Mouse (Mus musculus) ovary, postnatal 36 days (tissue): ENCODE data around the gene Kif1b.

Source experiments
- DNase-seq: peaks from one replicate; pipeline ENCODE4 v3.0.0; 2022; ENCODE audit warnings: low spot score, mixed read lengths

Gene Kif1b

GRCm38 (mm10) chr4:149136982-149137770, 170.3 kb downstream of the Kif1b start, which contains the start of gene Cenps:
TSS of gene Cenps (minus strand) at chr4:149137629.
- DNase-seq = peak; percentile 89

GRCm38 (mm10) chr4:149136116-149136850, 171.2 kb downstream of the Kif1b start:
- DNase-seq = no peak

GRCm38 (mm10) chr4:149133395-149133794, 174.1 kb downstream of the Kif1b start:
- DNase-seq = no peak

DNA sequence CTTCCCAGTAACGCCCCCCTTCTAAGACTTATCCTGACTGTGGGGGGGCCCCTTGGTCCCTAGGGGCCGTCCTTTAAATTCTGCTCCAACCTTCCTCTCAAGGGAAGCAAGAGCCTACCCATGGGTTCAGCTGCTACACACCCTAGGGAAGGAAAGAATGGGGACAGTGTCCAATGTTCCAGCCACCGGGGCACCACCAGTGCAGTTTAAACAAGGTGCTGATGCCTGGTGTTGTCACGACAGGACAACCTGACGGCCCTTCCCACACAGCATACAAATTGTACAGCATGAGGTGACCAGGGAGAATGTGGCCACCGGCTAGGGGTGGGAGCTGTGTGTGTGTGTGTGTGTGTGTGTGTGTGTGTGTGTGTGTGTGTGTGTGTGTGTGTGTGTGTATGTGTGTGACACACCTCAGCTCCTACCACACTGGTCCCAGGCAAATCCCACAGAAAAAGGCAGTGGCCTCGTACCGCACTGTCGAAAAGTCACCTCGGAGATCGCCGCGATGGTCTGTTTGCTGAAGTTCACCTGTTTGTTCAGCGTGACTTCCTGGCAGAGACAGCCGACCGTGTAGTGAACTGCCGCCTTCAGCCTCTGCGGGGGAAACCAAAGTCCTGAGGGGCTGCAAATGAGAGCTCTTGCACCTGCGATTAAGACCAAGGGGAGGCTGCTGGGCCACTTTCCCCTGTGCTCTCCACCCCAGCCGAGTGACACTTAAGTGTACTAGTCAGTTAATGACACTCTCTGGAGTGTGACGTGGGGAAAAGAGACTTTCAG, 175.5 kb downstream of the Kif1b start:
- no peak for DNase-seq

GRCm38 (mm10) chr4:149131021-149131752, 176.3 kb downstream of the Kif1b start:
- no peak for DNase-seq

DNA sequence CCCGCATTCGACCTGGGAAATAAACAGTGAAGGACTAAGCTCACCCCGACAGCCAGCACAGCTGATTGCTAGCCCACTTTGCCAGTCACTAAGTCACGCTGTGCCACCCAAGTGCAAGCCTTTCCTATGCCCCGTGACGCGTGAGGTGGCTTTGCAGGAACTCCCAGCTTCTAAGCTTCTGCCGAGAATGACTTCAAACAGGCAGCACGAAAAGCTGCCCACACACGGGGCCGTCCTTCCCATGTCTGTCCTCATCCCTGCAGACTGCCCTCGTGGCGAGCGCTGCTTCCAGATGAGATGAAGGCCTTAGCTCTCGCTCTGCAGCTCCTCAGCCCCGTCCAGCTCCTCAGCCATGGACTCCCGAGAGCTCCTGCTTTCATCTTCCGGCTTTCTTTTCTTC, 179.0 kb downstream of the Kif1b start:
- DNase-seq = no peak

DNA sequence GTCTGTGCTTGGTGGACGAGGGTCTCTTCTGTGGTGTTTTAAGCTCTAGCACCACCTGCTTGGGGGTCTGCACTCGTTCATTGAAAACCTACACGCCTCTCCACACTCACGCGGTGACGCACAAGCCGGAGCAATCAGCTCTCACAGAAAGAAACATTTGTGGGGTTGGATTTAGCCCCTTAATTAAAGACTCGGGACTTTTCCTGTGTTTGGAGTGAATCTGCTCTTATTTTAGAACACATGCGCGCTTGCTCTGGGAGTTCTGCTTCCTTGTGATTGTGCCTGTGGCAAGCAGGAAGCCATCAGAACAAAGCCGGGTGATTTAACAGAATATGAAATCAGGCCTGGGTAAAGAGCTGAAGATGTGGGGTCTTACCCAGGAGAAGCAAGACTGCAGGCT, 180.8 kb downstream of the Kif1b start, which contains the start of gene Cort:
Gene Cort, minus strand, starts transcription at position 101 of the 400 bp plus-strand sequence.
- no peak for DNase-seq
